ENCODE assay signal across 34 mouse cellular contexts in genomic region chr4:114858426-114858825, GRCm38 (mm10). TPM values are rescaled to one million over a fixed set of nuclear protein-coding genes. Genes with fewer than 3 reads are reported as not detected.
DNase-seq lines count a peak whose midpoint lies in the region; ATAC-seq lines count a peak whose summit lies in the region.
"Had no signal": no experiment of that assay in that cellular context is flagged by ENCODE, and none has a peak within 500 bp of the region (broad histone marks: within the 10 kb centered on the region; RNA-seq: fewer than 3 reads in every experiment).

No protein-coding gene starts in this region.

- H3K4me3 ChIP-seq in midbrain, embryonic 11.5 days (ENCODE audit: low read depth, low read length), result no peak overlapping the region
- H3K4me3 ChIP-seq in midbrain, embryonic 13.5 days (replicated peaks), result no peak overlapping the region
- H3K4me3 ChIP-seq: embryonic facial prominence, embryonic 12.5 days; embryonic facial prominence, embryonic 15.5 days; heart, adult 2 months; heart, embryonic 10.5 days; heart, embryonic 13.5 days; hindbrain, embryonic 12.5 days; hindbrain, embryonic 15.5 days had no signal

- no peak overlapping the region for H3K4me2 ChIP-seq in midbrain, embryonic 11.5 days
- H3K4me2 ChIP-seq in midbrain, embryonic 13.5 days (replicated peaks), result no peak overlapping the region
- H3K4me2 ChIP-seq: embryonic facial prominence, embryonic 12.5 days; embryonic facial prominence, embryonic 15.5 days; heart, embryonic 13.5 days; hindbrain, embryonic 12.5 days; hindbrain, embryonic 15.5 days had no signal

- no peaks in the 10 kb centered on the region for H3K9me3 ChIP-seq in midbrain, embryonic 11.5 days (ENCODE audit: control insufficient read depth, low read length)
- no peaks in the 10 kb centered on the region for H3K9me3 ChIP-seq in midbrain, embryonic 13.5 days
- H3K9me3 ChIP-seq: embryonic facial prominence, embryonic 12.5 days; embryonic facial prominence, embryonic 15.5 days; G1E; heart, embryonic 10.5 days; heart, embryonic 13.5 days; hindbrain, embryonic 12.5 days; hindbrain, embryonic 15.5 days had no signal

- no peaks in the 10 kb centered on the region for H3K36me3 ChIP-seq in midbrain, embryonic 11.5 days (ENCODE audit: control insufficient read depth, insufficient read depth, low read length)
- no peaks in the 10 kb centered on the region for H3K36me3 ChIP-seq in midbrain, embryonic 13.5 days
- H3K36me3 ChIP-seq: embryonic facial prominence, embryonic 12.5 days; embryonic facial prominence, embryonic 15.5 days; G1E; heart, embryonic 10.5 days; heart, embryonic 13.5 days; hindbrain, embryonic 12.5 days; hindbrain, embryonic 15.5 days had no signal

- peak; percentile 46; the same call in 1 of the 2 replicates for ATAC-seq in midbrain, embryonic 11.5 days (ENCODE audit: low FRiP score)
- no peak for ATAC-seq in midbrain, embryonic 13.5 days
- ATAC-seq: forebrain, embryonic 14.5 days; intestine, postnatal 0 days; Patski had no signal

- H3K4me1 ChIP-seq in midbrain, embryonic 11.5 days (ENCODE audit: control insufficient read depth, insufficient read depth, low read length), result no peaks in the 10 kb centered on the region
- no peaks in the 10 kb centered on the region for H3K4me1 ChIP-seq in midbrain, embryonic 13.5 days (replicated peaks)
- H3K4me1 ChIP-seq: embryonic facial prominence, embryonic 15.5 days; heart, embryonic 10.5 days; heart, embryonic 13.5 days; hindbrain, embryonic 12.5 days; hindbrain, embryonic 15.5 days had no signal

- no peaks in the 10 kb centered on the region for H3K27me3 ChIP-seq in midbrain, embryonic 11.5 days (ENCODE audit: control insufficient read depth, insufficient read depth, low read length)
- H3K27me3 ChIP-seq in midbrain, embryonic 13.5 days, result peaks cover 3% of the 10 kb centered on the region; the same call in 1 of the 2 replicates
- H3K27me3 ChIP-seq: hindbrain, embryonic 12.5 days; hindbrain, embryonic 15.5 days had no signal

- DNase-seq in midbrain, embryonic 11.5 days (ENCODE audit: low spot score, missing footprints), result peak; percentile 77
- DNase-seq in adrenal gland, adult 8-10 months, result peak; percentile 67
- peak; percentile 42 for DNase-seq in adrenal gland, postnatal 25 days
- DNase-seq in heart, postnatal 10 days, result no peak
- no peak for DNase-seq in frontal cortex, postnatal 36 days (ENCODE audit: low spot score in 2 of 2)
- no peak for DNase-seq in cerebellum, adult 9-11 months
- DNase-seq: B cell, adult 2 months; cerebellum, adult 11-12 months; cerebellum, adult 8-10 months; cerebellum, postnatal 14 days; gastrocnemius, postnatal 10 days; gastrocnemius, postnatal 36 days; heart, adult 2 months had no signal

- H3K9ac ChIP-seq in midbrain, embryonic 11.5 days (ENCODE audit: low read length), result no peak overlapping the region
- H3K9ac ChIP-seq in midbrain, embryonic 13.5 days (replicated peaks), result no peak overlapping the region
- H3K9ac ChIP-seq: embryonic facial prominence, embryonic 12.5 days; embryonic facial prominence, embryonic 15.5 days; heart, embryonic 13.5 days; hindbrain, embryonic 12.5 days; hindbrain, embryonic 15.5 days had no signal

- WGBS in midbrain, embryonic 11.5 days, result 18% methylated on average over 5 of the region's 5 CpGs
- WGBS in midbrain, embryonic 13.5 days, result 24% methylated on average over 5 of the region's 5 CpGs

- no peak overlapping the region for H3K27ac ChIP-seq in midbrain, embryonic 11.5 days (ENCODE audit: low read depth, low read length)
- no peak overlapping the region for H3K27ac ChIP-seq in midbrain, embryonic 13.5 days
- H3K27ac ChIP-seq: embryonic facial prominence, embryonic 12.5 days; embryonic facial prominence, embryonic 15.5 days; heart, adult 2 months; heart, embryonic 10.5 days; heart, embryonic 13.5 days; hindbrain, embryonic 12.5 days; hindbrain, embryonic 15.5 days had no signal

- intact Hi-C loops in heart, postnatal 10 days (cut with DNase I), result no loop called here

RNA-seq across cellular contexts. Expression of gene Gm12830, which starts 36.9 kb away (rescaled TPM):
- polyA plus RNA-seq in midbrain, embryonic 11.5 days (2014; fragmentation: Nextera tagmentation; extraction: Ambion mirVana), result not detected in 2 replicates
- polyA plus RNA-seq in midbrain, embryonic 13.5 days (2015; fragmentation: Nextera tagmentation; extraction: Ambion mirVana), result 0.08 TPM in 1 of 2 replicates, not detected in the other
- not detected for total RNA-seq in adrenal gland, adult 8-10 months (2022)
- total RNA-seq in adrenal gland, postnatal 25 days (2021), result not detected in 2 replicates
- not detected for total RNA-seq in heart, postnatal 10 days (2021)
- total RNA-seq: CH12.LX; common myeloid progenitor, adult 5-6 weeks; gastrocnemius, adult 18-20 months; gastrocnemius, postnatal 10 days; gastrocnemius, postnatal 36 days; granulocyte monocyte progenitor cell, adult 5-6 weeks; heart, adult 2 months; heart, postnatal 25 days; hematopoietic stem cell, adult 5-6 weeks had no signal
- polyA plus RNA-seq: brain, embryonic 14.5 days; embryonic facial prominence, embryonic 12.5 days; embryonic facial prominence, embryonic 15.5 days; forebrain, embryonic 11.5 days; forebrain, embryonic 14.5 days; G1E; heart, adult 2 months; heart, embryonic 10.5 days; heart, embryonic 13.5 days; heart, embryonic 16.5 days; hindbrain, embryonic 12.5 days; hindbrain, embryonic 15.5 days; intestine, embryonic 14.5 days; intestine, postnatal 0 days; Patski had no signal

RNA-seq across cellular contexts. Expression of gene Foxd2, which starts 50.2 kb away (rescaled TPM):
- polyA plus RNA-seq in midbrain, embryonic 11.5 days (2014; fragmentation: Nextera tagmentation; extraction: Ambion mirVana), result 2.0 and 2.4 TPM in 2 replicates
- 0.41 and 0.50 TPM in 2 replicates for polyA plus RNA-seq in midbrain, embryonic 13.5 days (2015; fragmentation: Nextera tagmentation; extraction: Ambion mirVana)
- total RNA-seq in adrenal gland, adult 8-10 months (2022), result 1 to 10 TPM; 2.0 to 4.2 (median 3.1) TPM
- 1.1 and 1.6 TPM in 2 replicates for total RNA-seq in adrenal gland, postnatal 25 days (2021)
- under 1 TPM; 0.47 to 0.77 TPM for total RNA-seq in heart, postnatal 10 days (2021)
- polyA plus RNA-seq: heart, embryonic 16.5 days had no signal

Comparison
In these comparisons a context has a peak if more than half of its experiments do, and no peak if none do; other contexts are left out.
1. DNase-seq: peak in midbrain, embryonic 11.5 days (single experiment), adrenal gland, adult 8-10 months (single experiment) and adrenal gland, postnatal 25 days (single experiment); none in heart, postnatal 10 days (0 of 2), frontal cortex, postnatal 36 days (0 of 2) and cerebellum, adult 9-11 months (single experiment).